Mouse (Mus musculus) ES-E14 (cell line): ENCODE results near the gene Bdh2.

Source experiments
- CHD2 ChIP-seq: IDR thresholded peaks from 2 replicates; pipeline ENCODE4 v1.6.1; 2014; ENCODE audit warnings: mild to moderate bottlenecking, low read depth, low read length, inconsistent platforms
- HCFC1 ChIP-seq: IDR thresholded peaks from 2 replicates; pipeline ENCODE4 v1.6.1; 2012; ENCODE audit warnings: low read length, inconsistent platforms, borderline replicate concordance; ENCODE audit not compliant: insufficient read depth
- MAFK ChIP-seq: IDR thresholded peaks from 2 replicates; pipeline ENCODE4 v1.6.1; 2014; ENCODE audit warnings: mild to moderate bottlenecking, low read depth, low read length, inconsistent platforms; ENCODE audit not compliant: insufficient read depth
- ZNF384 ChIP-seq: IDR thresholded peaks from 2 replicates; pipeline ENCODE4 v1.6.1; 2012; ENCODE audit warnings: low read depth, low read length, inconsistent platforms

- TF ChIP-seq HCFC1 (no peak), MAFK (no peak), ZNF384 (no peak), CHD2 (no peak)
These were observed 11.5 kb upstream of the Bdh2 start for GRCm38 (mm10) chr3:135269391-135269990.
